Mouse (Mus musculus): ENCODE measurements around the gene Gm20696. TPM values are rescaled to one million over a fixed set of nuclear protein-coding genes. Genes with fewer than 3 reads are reported as not detected.

The Gm20696 gene
- polyA plus RNA-seq, 1 experiment from 2014 or later: 2.3 TPM

DNA sequence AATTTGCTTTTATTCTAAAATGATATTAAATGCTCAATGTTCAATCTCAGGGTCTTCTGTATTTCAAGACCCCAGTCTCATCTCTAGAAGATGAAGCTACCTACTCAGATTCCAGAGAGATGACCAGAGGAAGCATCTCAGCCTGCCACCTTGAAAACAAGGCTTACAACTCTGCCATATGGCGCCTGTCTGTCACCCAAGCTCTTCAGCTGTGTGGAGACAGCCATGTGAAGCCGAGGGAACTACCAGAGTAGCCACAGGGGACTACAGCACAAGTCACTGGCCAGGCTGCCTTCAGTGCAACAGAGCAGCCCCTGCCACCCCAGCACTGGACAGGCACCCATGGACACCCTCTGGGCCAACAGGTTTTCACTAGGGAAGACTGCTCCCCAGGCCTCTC is 289.5 kb downstream of the Gm20696 start:
- H3K9me3 ChIP-seq (replicated peaks): no peaks in the 10 kb centered on the region
- no peak for ATAC-seq (ENCODE audit: low FRiP score)
- H3K27ac ChIP-seq (replicated peaks): no peak overlapping the region; the same call in 1 of the 2 replicates
- H3K36me3 ChIP-seq: no peaks in the 10 kb centered on the region
- H3K4me2 ChIP-seq: no peak overlapping the region
- WGBS: 66% methylated on average over 2 of the region's 2 CpGs
- H3K4me1 ChIP-seq: peaks cover 27% of the 10 kb centered on the region
- H3K9ac ChIP-seq (replicated peaks): no peak overlapping the region
- H3K27me3 ChIP-seq (replicated peaks): 0 out of 2 replicates have a peak, but pooled peaks cover 3% of the 10 kb centered on the region
- no peak overlapping the region for H3K4me3 ChIP-seq (replicated peaks)

DNA sequence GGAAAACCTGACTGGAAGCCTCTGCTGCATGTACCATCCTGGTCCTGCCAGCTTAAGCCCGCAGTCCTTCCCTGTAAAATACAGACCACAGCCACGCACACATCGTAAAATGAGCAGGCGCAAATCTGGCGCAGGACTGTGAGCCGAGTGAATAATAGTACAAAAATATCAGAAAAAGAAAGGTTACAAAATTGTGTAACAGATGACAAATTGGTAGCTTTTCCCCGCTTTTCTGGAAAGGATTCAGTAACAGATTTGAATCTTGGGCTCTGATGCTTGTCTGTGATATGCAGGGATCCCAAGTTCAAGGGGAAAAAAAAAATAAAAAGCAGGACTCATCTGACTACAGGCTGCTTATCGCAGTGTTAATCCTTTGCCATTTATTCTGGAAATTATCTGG is 289.9 kb downstream of the Gm20696 start:
- ATAC-seq (ENCODE audit: low FRiP score): no peak
- Histone ChIP-seq H3K4me1 (peaks cover 27% of the 10 kb centered on the region), H3K9ac (replicated peaks) (no peak overlapping the region), H3K4me3 (replicated peaks) (no peak overlapping the region), H3K4me2 (no peak overlapping the region), H3K27me3 (replicated peaks) (0 out of 2 replicates have a peak, but pooled peaks cover 3% of the 10 kb centered on the region), H3K36me3 (no peaks in the 10 kb centered on the region), H3K9me3 (replicated peaks) (no peaks in the 10 kb centered on the region), H3K27ac (replicated peaks) (no peak overlapping the region)
- 75% methylated on average over 8 of the region's 8 CpGs for WGBS

DNA sequence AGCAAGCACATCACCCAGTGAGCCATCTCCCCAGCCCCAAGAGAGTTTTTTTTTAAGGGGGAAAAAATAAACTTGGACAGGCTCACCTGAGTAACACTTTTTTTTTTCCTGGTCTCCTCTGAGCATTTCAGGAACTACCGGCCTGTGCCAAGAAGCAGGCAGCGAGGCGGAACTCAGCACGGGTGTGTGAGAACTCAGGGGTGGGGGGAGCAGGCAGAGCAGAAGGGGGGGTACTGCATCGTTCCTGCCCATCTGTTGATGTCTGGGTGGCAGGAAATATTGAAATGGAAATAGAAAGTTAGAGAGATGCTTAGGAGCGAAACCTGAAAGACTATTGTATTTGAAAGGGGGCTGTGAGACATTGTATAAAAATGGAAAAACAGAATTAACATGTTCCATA is 290.7 kb downstream of the Gm20696 start:
- 60% methylated on average over 6 of the region's 6 CpGs for WGBS

GRCm38 (mm10) chr6:99375376-99375775 is 291.2 kb downstream of the Gm20696 start:
- H3K27me3 ChIP-seq (replicated peaks): 0 out of 2 replicates have a peak, but pooled peaks cover 3% of the 10 kb centered on the region
- ATAC-seq (ENCODE audit: low FRiP score): no peak
- H3K4me2 ChIP-seq: no peak overlapping the region
- no peak overlapping the region for H3K27ac ChIP-seq (replicated peaks)
- H3K9me3 ChIP-seq (replicated peaks): no peaks in the 10 kb centered on the region
- no peak overlapping the region for H3K4me3 ChIP-seq (replicated peaks)
- no peak overlapping the region for H3K9ac ChIP-seq (replicated peaks)
- 59% methylated on average over 4 of the region's 4 CpGs for WGBS
- H3K4me1 ChIP-seq: peaks cover 27% of the 10 kb centered on the region
- H3K36me3 ChIP-seq: no peaks in the 10 kb centered on the region

More for the DNA sequence above, 290.7 kb downstream of the Gm20696 start:
- Histone ChIP-seq H3K4me3 (replicated peaks) (no peak overlapping the region), H3K36me3 (no peaks in the 10 kb centered on the region), H3K9ac (replicated peaks) (no peak overlapping the region), H3K27ac (replicated peaks) (no peak overlapping the region), H3K4me2 (no peak overlapping the region), H3K27me3 (replicated peaks) (0 out of 2 replicates have a peak, but pooled peaks cover 3% of the 10 kb centered on the region), H3K4me1 (peaks cover 27% of the 10 kb centered on the region), H3K9me3 (replicated peaks) (no peaks in the 10 kb centered on the region)
- no peak for ATAC-seq (ENCODE audit: low FRiP score)

- Histone ChIP-seq H3K4me1 (peaks cover 27% of the 10 kb centered on the region), H3K4me2 (no peak overlapping the region)
- no peak for ATAC-seq (ENCODE audit: low FRiP score)
These were observed 291.9 kb downstream of the Gm20696 start for GRCm38 (mm10) chr6:99374448-99375271.

DNA sequence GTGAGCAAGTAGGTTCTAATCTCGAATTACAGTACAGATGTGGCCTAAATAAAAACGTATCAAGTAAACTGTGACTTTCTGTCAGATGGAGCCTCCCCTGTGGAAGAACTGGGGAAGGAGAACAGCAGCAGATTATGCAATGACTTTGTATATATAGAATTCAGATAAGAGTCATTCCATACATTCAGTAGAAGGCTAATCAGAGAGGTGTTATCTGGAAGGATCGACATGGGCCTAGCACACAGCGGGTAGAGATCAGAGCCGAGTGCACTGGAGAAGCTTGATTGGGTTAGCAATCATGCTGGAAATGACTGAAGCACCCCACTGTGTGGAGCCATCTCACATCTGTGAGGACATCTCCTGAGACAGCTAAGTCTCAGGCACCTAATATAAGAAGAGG is 294.2 kb downstream of the Gm20696 start:
- 90% methylated on average over 5 of the region's 5 CpGs for WGBS
- Histone ChIP-seq H3K4me1 (peaks cover 25% of the 10 kb centered on the region), H3K27ac (replicated peaks) (no peak overlapping the region), H3K36me3 (no peaks in the 10 kb centered on the region), H3K9ac (replicated peaks) (no peak overlapping the region), H3K4me3 (replicated peaks) (no peak overlapping the region), H3K9me3 (replicated peaks) (no peaks in the 10 kb centered on the region), H3K27me3 (replicated peaks) (0 out of 2 replicates have a peak, but pooled peaks cover 3% of the 10 kb centered on the region), H3K4me2 (no peak overlapping the region)
- no peak for ATAC-seq (ENCODE audit: low FRiP score)

More at GRCm38 (mm10) chr6:99374448-99375271, 291.9 kb downstream of the Gm20696 start:
- Histone ChIP-seq H3K9ac (replicated peaks) (no peak overlapping the region), H3K36me3 (no peaks in the 10 kb centered on the region), H3K9me3 (replicated peaks) (no peaks in the 10 kb centered on the region), H3K27ac (replicated peaks) (no peak overlapping the region), H3K27me3 (replicated peaks) (0 out of 2 replicates have a peak, but pooled peaks cover 3% of the 10 kb centered on the region), H3K4me3 (replicated peaks) (no peak overlapping the region)
- 63% methylated on average over 19 of the region's 19 CpGs for WGBS

- no peak overlapping the region for H3K27ac ChIP-seq (replicated peaks)
- peaks cover 23% of the 10 kb centered on the region for H3K4me1 ChIP-seq
- H3K9me3 ChIP-seq (replicated peaks): no peaks in the 10 kb centered on the region
- ATAC-seq (ENCODE audit: low FRiP score): no peak
- no peaks in the 10 kb centered on the region for H3K27me3 ChIP-seq (replicated peaks)
- H3K36me3 ChIP-seq: no peaks in the 10 kb centered on the region
- H3K9ac ChIP-seq (replicated peaks): no peak overlapping the region
- H3K4me2 ChIP-seq: no peak overlapping the region
- WGBS: 84% methylated on average over 6 of the region's 6 CpGs
- no peak overlapping the region for H3K4me3 ChIP-seq (replicated peaks)
These were observed 294.6 kb downstream of the Gm20696 start for GRCm38 (mm10) chr6:99372016-99372415.

DNA sequence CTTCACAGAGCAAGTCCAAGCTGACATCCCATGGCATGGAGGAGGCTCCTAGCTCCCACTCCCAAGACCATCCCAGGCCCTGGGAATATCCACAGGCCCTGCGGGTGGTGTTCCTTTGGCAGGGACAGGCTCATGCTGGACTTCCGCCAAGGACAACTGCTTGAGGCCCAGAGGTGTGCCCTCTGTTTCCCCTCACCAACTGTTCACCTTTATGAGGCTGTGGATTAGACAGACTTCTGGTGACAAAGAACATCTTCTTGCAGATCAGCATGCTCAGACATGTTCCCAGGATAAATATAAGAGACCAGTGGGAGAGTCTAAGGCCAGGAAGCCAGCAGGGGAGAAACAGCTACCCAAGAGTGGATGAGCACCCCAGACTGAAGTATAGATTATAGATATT is 296.7 kb downstream of the Gm20696 start:
- no peak overlapping the region for H3K4me2 ChIP-seq
- H3K4me1 ChIP-seq: peaks cover 7% of the 10 kb centered on the region
- WGBS: 87% methylated on average over 2 of the region's 2 CpGs
- no peak overlapping the region for H3K9ac ChIP-seq (replicated peaks)
- no peak overlapping the region for H3K4me3 ChIP-seq (replicated peaks)
- no peaks in the 10 kb centered on the region for H3K36me3 ChIP-seq
- no peak for ATAC-seq (ENCODE audit: low FRiP score)
- H3K27me3 ChIP-seq (replicated peaks): no peaks in the 10 kb centered on the region
- H3K27ac ChIP-seq (replicated peaks): no peak overlapping the region
- no peaks in the 10 kb centered on the region for H3K9me3 ChIP-seq (replicated peaks)

GRCm38 (mm10) chr6:99369156-99369555 is 297.4 kb downstream of the Gm20696 start:
- H3K27me3 ChIP-seq (replicated peaks): no peaks in the 10 kb centered on the region
- H3K4me1 ChIP-seq: no peaks in the 10 kb centered on the region; the same call in none of the 2 replicates
- H3K4me3 ChIP-seq (replicated peaks): no peak overlapping the region
- no peaks in the 10 kb centered on the region for H3K9me3 ChIP-seq (replicated peaks)
- H3K9ac ChIP-seq (replicated peaks): no peak overlapping the region
- no peaks in the 10 kb centered on the region for H3K36me3 ChIP-seq
- 84% methylated on average over 3 of the region's 3 CpGs for WGBS
- H3K27ac ChIP-seq (replicated peaks): no peak overlapping the region
- ATAC-seq (ENCODE audit: low FRiP score): no peak
- H3K4me2 ChIP-seq: no peak overlapping the region

DNA sequence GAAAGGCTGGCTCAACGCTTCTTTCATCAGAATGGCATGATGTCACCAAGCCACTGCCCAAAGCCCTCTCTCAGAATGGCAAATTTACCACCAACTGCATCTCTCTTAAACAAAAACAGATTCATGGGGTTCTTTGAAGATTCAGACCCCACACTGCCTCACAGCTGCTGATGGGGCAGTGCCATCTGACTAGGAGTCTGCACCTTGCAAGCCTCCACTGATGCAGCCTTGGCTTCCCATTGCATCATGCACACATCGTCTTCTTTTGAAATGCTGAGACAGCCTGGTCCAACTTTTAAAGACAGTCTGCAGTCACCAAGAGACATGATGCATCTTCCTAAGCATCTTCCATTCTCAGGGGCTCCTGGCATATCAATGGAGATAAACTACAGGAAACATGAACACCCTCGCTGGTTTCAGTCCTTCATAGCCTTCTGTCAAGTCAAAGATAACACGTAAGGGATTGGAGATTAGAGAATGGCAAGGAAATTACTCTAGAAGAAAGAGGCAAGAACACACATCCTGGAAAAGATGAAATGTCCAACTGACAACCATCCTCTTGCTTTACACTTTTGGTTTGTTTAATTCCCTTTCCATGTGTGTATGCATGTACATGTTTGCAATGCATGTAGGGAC is 298.4 kb downstream of the Gm20696 start:
- H3K27me3 ChIP-seq (replicated peaks): no peaks in the 10 kb centered on the region
- 84% methylated on average over 4 of the region's 4 CpGs for WGBS

DNA sequence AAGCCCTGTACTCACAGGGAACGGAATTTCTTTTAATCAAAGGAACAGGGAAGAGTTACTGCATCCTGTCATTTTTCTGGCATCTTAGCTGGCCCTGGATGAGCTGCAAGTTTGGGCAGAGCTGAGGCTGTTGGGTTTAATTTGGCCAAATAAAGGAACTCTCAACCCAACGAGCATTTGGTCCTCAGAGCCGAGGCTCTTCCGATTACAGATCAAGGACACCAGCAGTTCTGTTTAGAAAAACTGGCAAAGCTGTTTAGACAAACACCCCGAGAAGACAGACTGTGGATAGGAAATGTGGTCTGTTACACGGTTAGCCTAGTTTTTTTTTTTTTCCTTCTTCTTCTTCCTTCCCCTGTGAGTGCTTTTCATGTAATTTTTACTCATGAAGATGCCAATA is 302.1 kb downstream of the Gm20696 start:
- 76% methylated on average over 6 of the region's 6 CpGs for WGBS
- Histone ChIP-seq H3K4me2 (no peak overlapping the region), H3K27ac (replicated peaks) (no peak overlapping the region; the same call in 1 of the 2 replicates), H3K9me3 (replicated peaks) (no peaks in the 10 kb centered on the region), H3K36me3 (no peaks in the 10 kb centered on the region), H3K27me3 (replicated peaks) (no peaks in the 10 kb centered on the region), H3K4me3 (replicated peaks) (no peak overlapping the region), H3K9ac (replicated peaks) (no peak overlapping the region), H3K4me1 (no peaks in the 10 kb centered on the region; the same call in 1 of the 2 replicates)
- no peak for ATAC-seq (ENCODE audit: low FRiP score)

More for the DNA sequence above, 298.4 kb downstream of the Gm20696 start:
- H3K36me3 ChIP-seq: no peaks in the 10 kb centered on the region
- H3K9me3 ChIP-seq (replicated peaks): no peaks in the 10 kb centered on the region
- no peaks in the 10 kb centered on the region; the same call in 1 of the 2 replicates for H3K4me1 ChIP-seq
- no peak for ATAC-seq (ENCODE audit: low FRiP score)
- H3K27ac ChIP-seq (replicated peaks): no peak overlapping the region
- H3K9ac ChIP-seq (replicated peaks): no peak overlapping the region
- no peak overlapping the region for H3K4me2 ChIP-seq
- H3K4me3 ChIP-seq (replicated peaks): no peak overlapping the region

DNA sequence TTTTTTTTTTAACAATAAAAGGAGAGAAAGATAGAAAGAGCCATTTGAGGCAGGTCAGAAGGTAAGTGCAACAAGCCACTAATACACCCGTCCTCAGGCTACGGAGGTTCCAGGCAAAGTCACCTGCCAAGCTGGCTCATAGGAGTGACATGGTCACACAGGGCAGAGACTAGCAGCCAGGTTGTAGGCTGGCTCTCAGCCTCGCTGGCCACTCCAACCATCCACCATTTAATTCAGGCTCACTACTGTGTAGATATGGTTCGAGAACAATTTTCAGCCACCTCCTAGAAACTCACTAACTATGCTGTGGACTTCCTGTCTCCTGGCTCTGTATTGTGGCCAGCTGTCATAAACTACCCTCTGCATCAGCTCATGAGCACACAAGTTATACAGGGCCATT is 306.0 kb downstream of the Gm20696 start:
- Histone ChIP-seq H3K4me3 (replicated peaks) (no peak overlapping the region), H3K27ac (replicated peaks) (no peak overlapping the region), H3K36me3 (no peaks in the 10 kb centered on the region), H3K4me2 (no peak overlapping the region), H3K4me1 (no peaks in the 10 kb centered on the region; the same call in 1 of the 2 replicates), H3K9me3 (replicated peaks) (no peaks in the 10 kb centered on the region), H3K27me3 (replicated peaks) (no peaks in the 10 kb centered on the region), H3K9ac (replicated peaks) (no peak overlapping the region)
- no peak for ATAC-seq (ENCODE audit: low FRiP score)
- 93% methylated on average over 4 of the region's 4 CpGs for WGBS

Data from neural tube, embryonic 15.5 days (tissue).